Mouse (Mus musculus) ES-E14 (cell line): ENCODE results near the gene Tbc1d8. TPM values are rescaled to one million over a fixed set of nuclear protein-coding genes. Genes with fewer than 3 reads are reported as not detected.

Source experiments
- DNase-seq: peaks from one replicate; pipeline ENCODE4 v3.0.0-alpha.2; 2013; ENCODE audit warnings: low read depth, low spot score
- H3K27ac ChIP-seq: 2 replicates; pipeline ENCODE4 v1.5.1; 2012; ENCODE audit warnings: low read depth, mild to moderate bottlenecking, low read length, moderate library complexity, mixed read lengths; ENCODE audit not compliant: poor library complexity, insufficient read depth, severe bottlenecking
- H3K36me3 ChIP-seq: 2 replicates; pipeline ENCODE4 v1.6.1; 2012; ENCODE audit warnings: mild to moderate bottlenecking, low read length, moderate library complexity, mixed read lengths; ENCODE audit not compliant: control insufficient read depth, poor library complexity, insufficient read depth, severe bottlenecking
- H3K4me1 ChIP-seq, 2 experiments: fragments of 150-350 bp in 1 of 2; sonication (generic) in 1 of 2; 2 replicates each; pipeline ENCODE4 v1.6.1; 2012; ENCODE audit warnings: low read length in 2 of 2, mild to moderate bottlenecking in 1 of 2, mixed read lengths in 1 of 2; ENCODE audit not compliant: control insufficient read depth in 2 of 2, insufficient read depth in 2 of 2, poor library complexity in 1 of 2
- H3K4me3 ChIP-seq, 2 experiments: fragments of 150-350 bp in 1 of 2; sonication (generic) in 1 of 2; 2 replicates each; pipeline ENCODE4 v1.5.1; 2012; ENCODE audit warnings: low read length in 2 of 2, low read depth in 1 of 2, mild to moderate bottlenecking in 1 of 2, mixed read lengths in 1 of 2; ENCODE audit not compliant: insufficient read depth in 1 of 2, poor library complexity in 1 of 2, severe bottlenecking in 1 of 2
- H3K9ac ChIP-seq: 2 replicates; pipeline ENCODE4 v1.6.1; 2012; ENCODE audit warnings: low read depth, mild to moderate bottlenecking, low read length, mixed read lengths; ENCODE audit not compliant: poor library complexity, insufficient read depth, severe bottlenecking
- H3K9me3 ChIP-seq: fragments of 150-350 bp; sonication (generic); 2 replicates; pipeline ENCODE4 v1.6.1; 2012; ENCODE audit warnings: low read depth, mild to moderate bottlenecking, low read length; ENCODE audit not compliant: control insufficient read depth, insufficient read depth
- CHD2 ChIP-seq: IDR thresholded peaks from 2 replicates; pipeline ENCODE4 v1.6.1; 2014; ENCODE audit warnings: mild to moderate bottlenecking, low read depth, low read length, inconsistent platforms
- HCFC1 ChIP-seq: IDR thresholded peaks from 2 replicates; pipeline ENCODE4 v1.6.1; 2012; ENCODE audit warnings: low read length, inconsistent platforms, borderline replicate concordance; ENCODE audit not compliant: insufficient read depth
- MAFK ChIP-seq: IDR thresholded peaks from 2 replicates; pipeline ENCODE4 v1.6.1; 2014; ENCODE audit warnings: mild to moderate bottlenecking, low read depth, low read length, inconsistent platforms; ENCODE audit not compliant: insufficient read depth
- ZC3H11A ChIP-seq: IDR thresholded peaks from 2 replicates; pipeline ENCODE4 v1.6.1; 2012; ENCODE audit warnings: low read depth, mild to moderate bottlenecking, inconsistent platforms, low read length, borderline replicate concordance
- ZNF384 ChIP-seq: IDR thresholded peaks from 2 replicates; pipeline ENCODE4 v1.6.1; 2012; ENCODE audit warnings: low read depth, low read length, inconsistent platforms
- in situ Hi-C, 2 experiments: fragments of 600-800 bp; cut with MboI; formaldehyde crosslinking; loops; one replicate each; pipeline ENCODE4 v1.15.1; 2025; ENCODE audit warnings: low sequenced_read_pairs in 2 of 2, inconsistent platforms in 1 of 2; ENCODE audit not compliant: unreplicated experiment in 2 of 2
- total RNA-seq: library from RNA; depleted of rRNA; stranded (reverse); fragments of 300-350 nt; gene quantifications from 2 replicates; pipeline ENCODE4 v1.2.3, GENCODE M21; 2012

The Tbc1d8 gene
- total RNA-seq, 1 experiment, result 6.1 TPM

- no peak overlapping the region for H3K4me3 ChIP-seq
- TF ChIP-seq ZNF384 (no peak), CHD2 (no peak), MAFK (no peak), HCFC1 (no peak), ZC3H11A (no peak)
- no peak for DNase-seq
- peaks cover 2% of the 10 kb centered on the region in 2 experiments; a peak in 2 of 4 replicates for H3K4me1 ChIP-seq
- in situ Hi-C loops, result no loop called here
- H3K27ac ChIP-seq, result no peak overlapping the region
- no peaks in the 10 kb centered on the region for H3K9me3 ChIP-seq
- H3K36me3 ChIP-seq, result no peaks in the 10 kb centered on the region
- no peak overlapping the region for H3K9ac ChIP-seq
Observed at GRCm38 (mm10) chr1:39466526-39466925, 12.0 kb downstream of the Tbc1d8 start.

- Histone ChIP-seq H3K4me3 (no peak overlapping the region), H3K4me1 (peaks cover 3 to 4% of the 10 kb centered on the region in 2 experiments; a peak in 1 of 4 replicates), H3K27ac (no peak overlapping the region), H3K9me3 (no peaks in the 10 kb centered on the region), H3K9ac (no peak overlapping the region), H3K36me3 (no peaks in the 10 kb centered on the region)
- no peak for DNase-seq
- TF ChIP-seq CHD2 (no peak), MAFK (no peak), ZNF384 (no peak), ZC3H11A (no peak), HCFC1 (no peak)
- in situ Hi-C loops, result no loop called here
Observed at GRCm38 (mm10) chr1:39464760-39465159, 13.8 kb downstream of the Tbc1d8 start.

GRCm38 (mm10) chr1:39462937-39463444 is 15.6 kb downstream of the Tbc1d8 start:
- in situ Hi-C loops, result no loop called here
- Histone ChIP-seq H3K9ac (no peak overlapping the region), H3K27ac (no peak overlapping the region), H3K9me3 (no peaks in the 10 kb centered on the region), H3K36me3 (no peaks in the 10 kb centered on the region), H3K4me3 (no peak overlapping the region), H3K4me1 (peaks cover 4 to 7% of the 10 kb centered on the region in 2 experiments; a peak in 1 of 4 replicates)
- TF ChIP-seq CHD2, result no peak
- no peak for TF ChIP-seq ZNF384
- no peak for TF ChIP-seq MAFK
- TF ChIP-seq ZC3H11A, result no peak
- DNase-seq, result no peak

- H3K4me1 ChIP-seq, result peaks cover 4 to 7% of the 10 kb centered on the region in 2 experiments; a peak in 1 of 4 replicates
- H3K27ac ChIP-seq, result no peak overlapping the region
- TF ChIP-seq HCFC1 (no peak), ZC3H11A (no peak), ZNF384 (no peak), MAFK (no peak), CHD2 (no peak)
- no peak overlapping the region for H3K4me3 ChIP-seq
- H3K9me3 ChIP-seq, result no peaks in the 10 kb centered on the region
- no peaks in the 10 kb centered on the region for H3K36me3 ChIP-seq
- DNase-seq, result no peak
- in situ Hi-C loops, result no loop called here
- no peak overlapping the region for H3K9ac ChIP-seq
Observed at GRCm38 (mm10) chr1:39462036-39462435, 16.5 kb downstream of the Tbc1d8 start.
